ENCODE assay signal across 22 mouse cellular contexts in the genomic region with DNA sequence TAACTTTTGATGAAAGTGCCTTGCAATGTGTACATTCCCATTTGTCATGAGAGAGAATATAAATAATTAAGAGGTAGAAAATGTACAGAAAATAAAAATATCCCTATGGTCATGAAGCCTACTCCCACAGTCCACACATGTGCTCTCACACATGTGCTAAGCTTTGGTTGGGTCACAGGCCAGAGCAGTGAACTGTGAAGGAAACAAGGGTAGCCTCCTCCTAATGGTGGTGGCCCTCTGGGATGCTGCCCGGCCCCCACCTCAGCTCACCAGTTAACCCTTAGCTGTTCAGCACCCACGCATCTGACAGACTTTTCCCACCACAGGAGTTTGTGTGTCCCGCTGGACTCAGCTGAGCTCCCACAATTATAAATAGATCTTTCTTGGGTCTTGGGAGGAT.
"Had no signal": no experiment of that assay in that cellular context is flagged by ENCODE, and none has a peak within 500 bp of the region (broad histone marks: within the 10 kb centered on the region; RNA-seq: fewer than 3 reads in every experiment).

No protein-coding gene starts in this region.

- ATAC-seq: forebrain, embryonic 16.5 days; inflammation-experienced regulatory T-cells, adult 6 months; intestine, embryonic 15.5 days; intestine, postnatal 0 days had no signal

- H3K9me3 ChIP-seq: hindbrain, embryonic 10.5 days; hindbrain, embryonic 12.5 days; intestine, embryonic 15.5 days; limb, embryonic 12.5 days had no signal

- H3K4me3 ChIP-seq: gastrocnemius, adult 2 months; heart, adult 2 months; hindbrain, embryonic 10.5 days; hindbrain, embryonic 12.5 days; intestine, embryonic 15.5 days; layer of hippocampus, adult 2 months; left cerebral cortex, adult 2 months; limb, embryonic 12.5 days had no signal

- H3K4me2 ChIP-seq: hindbrain, embryonic 12.5 days; hindbrain, embryonic 14.5 days; intestine, embryonic 15.5 days; limb, embryonic 12.5 days; liver, embryonic 11.5 days had no signal

- H3K27me3 ChIP-seq: hindbrain, embryonic 12.5 days; intestine, embryonic 15.5 days; limb, embryonic 12.5 days had no signal

- H3K9ac ChIP-seq: hindbrain, embryonic 12.5 days; hindbrain, embryonic 14.5 days; intestine, embryonic 15.5 days; limb, embryonic 12.5 days had no signal

- H3K4me1 ChIP-seq: intestine, embryonic 15.5 days had no signal

- H3K27ac ChIP-seq: gastrocnemius, adult 2 months; heart, adult 2 months; hindbrain, embryonic 10.5 days; hindbrain, embryonic 12.5 days; hindbrain, embryonic 14.5 days; intestine, embryonic 15.5 days; layer of hippocampus, adult 2 months; left cerebral cortex, adult 2 months; limb, embryonic 12.5 days had no signal

- H3K36me3 ChIP-seq: hindbrain, embryonic 10.5 days; hindbrain, embryonic 12.5 days; intestine, embryonic 15.5 days; limb, embryonic 12.5 days had no signal

- DNase-seq: gastrocnemius, adult 2 months; gastrocnemius, postnatal 10 days; gastrocnemius, postnatal 25 days; heart, adult 2 months; heart, postnatal 10 days; heart, postnatal 4 days; kidney, adult 18-20 months; kidney, adult 9 months; kidney, postnatal 14 days; kidney, postnatal 4 days; liver had no signal
